Mouse (Mus musculus): ENCODE measurements at regions not wholly inside any gene's neighbourhood (a gene's known extent, or its start where the extent isn't known, plus 50 kb on each side); places are given as distances from the start of the nearest gene placed in this dataset.

DNA sequence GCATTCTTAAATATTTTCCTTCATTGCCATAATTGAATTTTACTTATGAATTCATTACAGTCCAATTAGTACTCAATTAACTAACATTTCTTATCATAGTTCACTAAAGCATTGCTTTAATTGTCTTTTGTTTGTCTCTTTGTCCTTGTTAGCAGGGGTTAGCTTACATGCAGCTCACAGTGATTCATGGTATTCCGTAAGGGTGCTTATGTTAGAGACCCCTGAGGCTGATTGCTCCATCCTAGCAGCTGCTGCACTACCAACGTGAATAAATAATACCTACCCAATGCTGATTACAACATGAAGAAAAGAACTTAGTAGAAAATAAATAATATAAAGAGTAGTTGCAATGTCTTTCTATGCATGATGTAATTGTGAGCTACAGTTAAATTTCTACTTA lies 791.4 kb downstream of the Epha7 start:
- no peak overlapping the region for H3K4me2 ChIP-seq
- no peaks in the 10 kb centered on the region for H3K9me3 ChIP-seq
- WGBS, result 71% methylated on average over 2 of the region's 2 CpGs
- H3K27me3 ChIP-seq, result no peaks in the 10 kb centered on the region
- no peak for ATAC-seq (ENCODE audit: borderline replicate concordance, extremely low read depth, low FRiP score, low TSS enrichment)
- no peak overlapping the region for H3K4me3 ChIP-seq
- H3K9ac ChIP-seq, result no peak overlapping the region
- H3K36me3 ChIP-seq, result no peaks in the 10 kb centered on the region
- H3K27ac ChIP-seq, result no peak overlapping the region
- no peaks in the 10 kb centered on the region for H3K4me1 ChIP-seq

DNA sequence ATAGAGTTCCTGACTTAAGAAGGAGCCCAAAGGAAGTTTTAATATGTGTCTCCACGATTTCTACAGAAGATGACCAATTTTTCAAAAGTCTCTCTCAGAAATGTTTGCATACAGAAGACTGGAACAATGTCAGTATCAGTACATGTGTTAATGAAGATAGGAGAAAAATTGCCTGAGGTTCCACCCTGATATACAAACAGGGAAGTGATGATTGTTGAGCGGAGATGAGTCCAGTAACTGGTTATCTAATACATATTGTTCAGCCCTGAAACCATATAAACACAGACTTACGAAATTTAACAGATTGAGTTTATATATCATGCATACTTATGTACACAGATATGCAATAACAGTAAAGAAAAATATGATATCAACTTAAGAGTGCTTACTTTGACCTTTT lies 805.0 kb downstream of the Epha7 start:
- Histone ChIP-seq H3K9me3 (no peaks in the 10 kb centered on the region), H3K36me3 (no peaks in the 10 kb centered on the region), H3K9ac (no peak overlapping the region), H3K4me3 (no peak overlapping the region), H3K27me3 (no peaks in the 10 kb centered on the region), H3K27ac (no peak overlapping the region), H3K4me1 (no peaks in the 10 kb centered on the region), H3K4me2 (no peak overlapping the region)
- ATAC-seq (ENCODE audit: borderline replicate concordance, extremely low read depth, low FRiP score, low TSS enrichment), result no peak
- WGBS, result 63% methylated on average over 3 of the region's 3 CpGs

DNA sequence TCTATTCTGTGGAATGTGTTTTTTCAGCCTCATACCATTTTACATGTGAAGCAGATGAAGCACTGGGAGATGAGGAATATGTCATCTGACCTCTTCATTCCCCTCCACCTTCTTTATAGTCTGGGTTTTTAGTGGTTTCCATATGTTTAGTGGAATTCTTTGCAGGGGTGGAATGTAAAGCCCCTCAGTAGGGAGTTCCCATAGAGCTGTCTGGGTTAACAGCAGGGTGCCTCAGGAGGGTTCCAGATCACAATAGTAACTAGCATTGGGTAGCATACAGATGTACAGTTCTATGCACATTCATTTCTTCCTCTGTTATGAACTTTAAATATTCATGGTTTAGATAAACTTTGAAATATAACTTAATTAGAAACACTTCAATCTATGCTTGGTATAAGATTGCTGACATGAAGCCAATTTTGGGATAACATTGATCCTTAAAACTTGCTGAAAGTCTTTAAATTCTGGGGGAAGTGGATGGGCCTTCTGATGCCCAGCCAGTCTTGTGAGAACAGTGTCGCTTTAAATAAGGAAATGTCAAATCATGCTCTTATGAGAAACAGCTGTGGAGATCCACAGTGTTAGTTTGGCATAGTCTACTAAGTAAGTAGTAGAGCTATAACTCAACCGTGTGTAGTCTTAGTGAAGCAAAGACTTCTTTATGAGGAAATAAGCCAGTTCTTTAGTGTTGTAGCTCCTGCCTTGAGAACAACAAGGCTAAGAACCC lies 832.1 kb downstream of the Epha7 start:
- Histone ChIP-seq H3K4me1 (no peaks in the 10 kb centered on the region), H3K4me2 (no peak overlapping the region), H3K36me3 (no peaks in the 10 kb centered on the region), H3K9me3 (no peaks in the 10 kb centered on the region), H3K27ac (no peak overlapping the region), H3K4me3 (no peak overlapping the region), H3K27me3 (no peaks in the 10 kb centered on the region), H3K9ac (no peak overlapping the region)
- no peak for ATAC-seq (ENCODE audit: borderline replicate concordance, extremely low read depth, low FRiP score, low TSS enrichment)
- 66% methylated on average over 2 of the region's 2 CpGs for WGBS

DNA sequence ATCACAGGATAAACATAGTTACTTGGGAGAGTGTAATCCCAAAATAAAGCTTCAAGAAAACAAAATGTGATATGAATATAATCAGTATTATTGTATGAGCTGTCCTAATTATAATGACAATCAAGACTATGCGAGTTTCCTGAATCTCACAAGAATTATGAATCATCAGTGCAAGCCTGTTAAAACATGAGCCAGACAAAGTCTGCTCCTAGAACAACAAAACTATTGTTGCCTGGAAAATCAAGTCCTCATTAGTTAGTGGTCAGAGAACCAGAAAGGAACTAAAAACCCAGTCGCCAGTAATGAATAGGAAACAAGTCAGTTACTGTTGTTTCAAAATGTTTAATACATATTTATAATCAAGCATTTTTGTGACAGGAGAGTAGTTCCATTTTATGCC lies 841.0 kb downstream of the Epha7 start:
- Histone ChIP-seq H3K9ac (no peak overlapping the region), H3K27me3 (no peaks in the 10 kb centered on the region), H3K36me3 (no peaks in the 10 kb centered on the region), H3K4me3 (no peak overlapping the region), H3K4me2 (no peak overlapping the region), H3K9me3 (no peaks in the 10 kb centered on the region), H3K4me1 (no peaks in the 10 kb centered on the region), H3K27ac (no peak overlapping the region)
- no peak for ATAC-seq (ENCODE audit: borderline replicate concordance, extremely low read depth, low FRiP score, low TSS enrichment)
- 85% methylated on average over 2 of the region's 2 CpGs for WGBS

DNA sequence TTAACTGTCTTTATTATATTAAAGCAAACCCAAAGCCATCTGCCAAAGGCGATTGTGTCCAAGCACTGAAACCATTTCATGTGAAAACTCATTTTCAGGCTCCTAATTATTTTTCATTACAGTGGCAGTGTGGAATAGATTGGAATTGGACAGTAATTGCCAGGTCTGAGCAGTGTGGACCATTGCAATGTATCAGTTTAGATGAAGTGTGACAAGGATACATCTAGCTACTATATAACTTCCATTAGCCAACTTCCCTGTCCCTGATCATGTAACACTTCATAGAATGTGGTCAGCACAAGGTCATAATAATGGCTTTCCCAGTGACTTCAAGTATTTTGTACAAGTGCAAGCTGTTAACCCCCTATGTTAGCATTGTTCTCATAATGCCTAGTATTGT lies 842.7 kb downstream of the Epha7 start:
- Histone ChIP-seq H3K9ac (no peak overlapping the region), H3K27me3 (no peaks in the 10 kb centered on the region), H3K4me1 (no peaks in the 10 kb centered on the region), H3K4me2 (no peak overlapping the region), H3K9me3 (no peaks in the 10 kb centered on the region), H3K36me3 (no peaks in the 10 kb centered on the region), H3K4me3 (no peak overlapping the region), H3K27ac (no peak overlapping the region)
- WGBS, result 41% methylated on average over 1 of the region's 1 CpGs
- peak; percentile 69; the same call in 1 of the 2 replicates for ATAC-seq (ENCODE audit: borderline replicate concordance, extremely low read depth, low FRiP score, low TSS enrichment)

DNA sequence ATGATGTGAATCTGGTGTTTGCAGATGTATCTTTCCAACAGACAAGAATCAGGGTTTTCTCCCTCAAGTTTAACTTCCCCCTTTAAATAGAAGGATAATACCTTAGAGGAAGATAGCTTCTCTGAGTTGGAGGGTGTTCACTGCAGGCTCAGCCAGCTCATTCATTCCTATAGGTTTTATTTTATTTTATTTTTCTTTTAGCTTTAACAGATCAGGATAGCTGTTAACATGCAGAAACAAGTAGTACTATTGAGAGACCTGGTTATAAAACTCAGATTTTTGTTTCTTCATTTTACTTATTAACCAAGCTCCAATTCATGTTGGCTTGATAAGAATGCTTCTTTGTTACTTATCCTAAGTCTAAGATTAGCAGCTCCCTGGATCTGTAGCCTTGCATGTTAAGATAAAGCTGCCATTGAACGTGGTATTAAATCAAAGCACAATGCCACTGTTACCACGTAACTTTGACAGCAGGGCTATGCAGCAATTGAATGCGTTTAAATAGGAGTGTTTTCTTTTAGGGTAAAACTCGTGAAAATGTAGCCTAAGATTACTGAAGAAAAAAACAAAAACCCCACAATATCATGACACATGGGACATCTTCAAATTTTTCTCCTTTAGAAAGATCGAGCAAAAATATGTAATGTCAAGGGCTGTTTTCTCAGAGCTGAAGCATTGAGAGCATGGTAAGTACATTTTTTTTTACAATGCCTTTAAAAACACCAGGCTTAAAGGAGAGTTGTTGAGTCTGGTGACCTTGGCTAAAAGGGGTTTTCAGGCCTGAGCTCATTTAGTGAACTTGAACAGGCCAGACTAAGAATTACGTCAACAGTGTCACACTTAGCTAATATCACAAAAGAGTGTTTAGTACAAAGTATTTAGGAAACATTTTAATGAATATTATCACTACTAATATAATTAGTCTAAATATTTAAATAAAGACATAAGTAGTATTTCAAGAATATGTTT lies 848.5 kb downstream of the Epha7 start:
- Histone ChIP-seq H3K9me3 (no peaks in the 10 kb centered on the region), H3K4me2 (no peak overlapping the region), H3K9ac (no peak overlapping the region), H3K4me3 (no peak overlapping the region), H3K4me1 (no peaks in the 10 kb centered on the region), H3K36me3 (no peaks in the 10 kb centered on the region), H3K27ac (no peak overlapping the region), H3K27me3 (no peaks in the 10 kb centered on the region)
- WGBS, result 43% methylated on average over 6 of the region's 6 CpGs
- ATAC-seq (ENCODE audit: borderline replicate concordance, extremely low read depth, low FRiP score, low TSS enrichment), result no peak

DNA sequence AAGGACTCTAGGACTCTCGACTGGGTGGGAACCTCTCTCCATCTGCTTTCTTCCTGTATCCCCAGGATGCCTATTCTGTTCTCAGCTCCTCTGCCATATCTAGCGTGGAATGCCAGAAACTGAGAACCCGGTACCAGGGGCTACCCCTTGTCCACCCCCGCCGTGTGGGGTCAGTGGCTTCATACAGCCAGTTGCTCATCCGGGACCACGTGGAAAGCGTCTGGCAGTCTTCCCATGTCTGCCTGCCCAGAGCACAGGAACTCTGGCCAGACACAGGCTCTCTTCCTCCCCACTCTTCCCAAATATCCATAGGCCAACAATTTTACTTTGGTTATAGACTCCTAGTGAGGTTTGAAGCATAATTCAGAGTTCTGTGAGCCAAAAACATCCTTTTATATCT lies 852.6 kb downstream of the Epha7 start:
- Histone ChIP-seq H3K9ac (no peak overlapping the region), H3K36me3 (no peaks in the 10 kb centered on the region), H3K27me3 (no peaks in the 10 kb centered on the region), H3K4me1 (no peaks in the 10 kb centered on the region), H3K4me2 (no peak overlapping the region), H3K27ac (no peak overlapping the region), H3K9me3 (no peaks in the 10 kb centered on the region), H3K4me3 (no peak overlapping the region)
- ATAC-seq (ENCODE audit: borderline replicate concordance, extremely low read depth, low FRiP score, low TSS enrichment), result no peak
- WGBS, result 76% methylated on average over 8 of the region's 8 CpGs

DNA sequence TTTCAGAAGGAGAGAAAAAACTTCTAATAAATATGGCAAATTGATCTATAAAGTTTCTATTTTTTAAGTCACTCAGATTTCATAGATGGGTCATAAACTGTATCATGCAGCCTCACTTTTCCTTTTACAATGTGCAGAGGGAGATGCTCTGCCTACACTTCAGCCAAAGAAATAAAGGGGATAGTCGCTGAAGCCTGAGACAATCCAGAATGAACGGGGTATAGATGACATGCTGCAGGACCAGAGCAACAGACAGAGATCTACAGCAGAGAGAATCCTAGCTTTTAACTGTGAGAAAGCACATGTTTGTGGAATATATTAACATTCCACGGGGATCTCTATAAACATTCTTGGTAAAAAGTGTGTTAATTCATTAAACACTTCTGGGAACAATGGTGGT lies 881.2 kb downstream of the Epha7 start:
- 33% methylated on average over 3 of the region's 3 CpGs for WGBS
- Histone ChIP-seq H3K4me2 (no peak overlapping the region), H3K4me1 (no peaks in the 10 kb centered on the region), H3K27me3 (no peaks in the 10 kb centered on the region), H3K4me3 (no peak overlapping the region), H3K9me3 (no peaks in the 10 kb centered on the region), H3K9ac (no peak overlapping the region), H3K36me3 (no peaks in the 10 kb centered on the region), H3K27ac (no peak overlapping the region)
- ATAC-seq (ENCODE audit: borderline replicate concordance, extremely low read depth, low FRiP score, low TSS enrichment), result no peak

DNA sequence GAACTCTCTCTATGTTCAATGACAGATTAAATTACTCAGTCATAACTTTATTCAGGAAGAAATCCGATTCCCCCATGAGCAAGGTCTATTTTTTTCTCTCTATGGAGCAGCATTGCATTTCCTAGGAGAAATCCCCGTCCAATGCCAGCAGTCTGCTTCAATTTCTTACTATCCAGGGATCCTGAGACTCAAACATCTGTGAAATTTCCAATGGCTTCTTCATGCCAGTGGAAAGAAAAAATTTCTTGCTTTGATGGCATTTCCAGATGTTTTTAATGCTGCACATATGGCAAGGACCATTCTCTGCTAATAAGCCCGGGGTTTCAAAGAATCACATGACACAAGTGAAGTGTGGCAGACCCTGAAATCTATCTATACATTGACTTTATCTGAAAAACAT lies 919.6 kb downstream of the Epha7 start:
- Histone ChIP-seq H3K4me2 (no peak overlapping the region), H3K36me3 (no peaks in the 10 kb centered on the region), H3K9me3 (no peaks in the 10 kb centered on the region), H3K27ac (no peak overlapping the region), H3K4me1 (no peaks in the 10 kb centered on the region), H3K27me3 (no peaks in the 10 kb centered on the region), H3K9ac (no peak overlapping the region), H3K4me3 (no peak overlapping the region)
- ATAC-seq (ENCODE audit: borderline replicate concordance, extremely low read depth, low FRiP score, low TSS enrichment), result no peak
- 60% methylated on average over 3 of the region's 3 CpGs for WGBS

DNA sequence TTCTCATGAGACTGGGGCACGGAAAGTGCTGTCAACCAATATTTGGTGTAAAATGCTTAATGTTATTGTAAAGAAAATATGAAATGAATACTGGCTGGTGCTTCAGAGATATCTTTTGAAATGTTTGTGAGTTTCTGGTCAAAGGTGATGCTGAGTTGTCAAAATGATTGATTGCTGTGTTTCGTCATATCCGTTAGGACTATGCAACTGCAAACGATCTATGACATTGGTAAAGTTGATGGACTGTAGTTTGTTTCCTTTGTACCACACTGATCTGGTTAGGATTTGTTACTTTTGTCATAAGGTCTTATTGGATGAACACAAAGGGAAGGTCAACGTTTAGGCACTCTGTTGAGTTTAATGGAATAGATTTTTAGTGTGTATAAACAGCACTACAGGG lies 929.1 kb downstream of the Epha7 start:
- Histone ChIP-seq H3K27ac (no peak overlapping the region), H3K4me3 (no peak overlapping the region), H3K4me1 (no peaks in the 10 kb centered on the region), H3K36me3 (no peaks in the 10 kb centered on the region), H3K27me3 (no peaks in the 10 kb centered on the region), H3K9me3 (no peaks in the 10 kb centered on the region), H3K4me2 (no peak overlapping the region), H3K9ac (no peak overlapping the region)
- no peak for ATAC-seq (ENCODE audit: borderline replicate concordance, extremely low read depth, low FRiP score, low TSS enrichment)
- WGBS, result 52% methylated on average over 5 of the region's 5 CpGs

DNA sequence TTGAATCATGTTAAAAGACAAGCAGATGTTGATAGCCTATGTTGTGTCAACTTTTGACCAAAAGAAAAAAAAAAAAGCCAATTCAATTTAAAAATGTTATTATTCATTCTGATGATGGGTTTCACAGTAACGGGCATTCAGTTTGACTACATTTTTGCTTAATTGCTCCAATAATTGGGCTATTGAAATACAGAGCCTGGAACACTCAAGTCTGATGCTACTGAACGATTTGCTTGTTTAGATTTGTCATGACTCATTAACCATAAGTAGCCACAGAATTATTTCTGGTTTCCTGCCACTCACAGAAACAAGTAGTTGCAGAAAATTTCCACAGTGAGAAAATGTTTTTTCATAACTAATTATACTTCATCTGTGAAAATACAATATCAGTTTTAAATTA lies 929.8 kb downstream of the Epha7 start:
- H3K9ac ChIP-seq, result no peak overlapping the region
- H3K36me3 ChIP-seq, result no peaks in the 10 kb centered on the region
- H3K4me3 ChIP-seq, result no peak overlapping the region
- H3K4me1 ChIP-seq, result no peaks in the 10 kb centered on the region
- WGBS, result 69% methylated on average over 2 of the region's 2 CpGs
- no peak overlapping the region for H3K4me2 ChIP-seq
- ATAC-seq (ENCODE audit: borderline replicate concordance, extremely low read depth, low FRiP score, low TSS enrichment), result no peak
- H3K9me3 ChIP-seq, result no peaks in the 10 kb centered on the region
- no peak overlapping the region for H3K27ac ChIP-seq
- no peaks in the 10 kb centered on the region for H3K27me3 ChIP-seq
